Mouse (Mus musculus) lung, embryonic 14.5 days (tissue): ENCODE results near the gene Vhl. TPM values are rescaled to one million over a fixed set of nuclear protein-coding genes. Genes with fewer than 3 reads are reported as not detected.

ENCODE experiments used
- ATAC-seq: fragments of 200-750 bp; cut with Nextera tagmentation; 2 replicates; pipeline ENCODE4 v1.8.0; 2017; ENCODE audit warnings: mild to moderate bottlenecking, moderate TSS enrichment, moderate library complexity; ENCODE audit not compliant: insufficient read depth
- DNase-seq: peaks from one replicate; pipeline ENCODE4 v3.0.0-alpha.2; 2015
- H3K27ac ChIP-seq: fragments of 300-500 bp; sonication (generic); 2 replicates; pipeline ENCODE4 v1.5.1; 2014; ENCODE audit warnings: low read depth, mild to moderate bottlenecking, moderate library complexity
- H3K27me3 ChIP-seq: fragments of 300-500 bp; sonication (generic); 2 replicates; pipeline ENCODE4 v1.6.1; 2014; ENCODE audit warnings: low read length, control low read depth; ENCODE audit not compliant: insufficient read depth
- H3K36me3 ChIP-seq: fragments of 300-500 bp; sonication (generic); 2 replicates; pipeline ENCODE4 v1.6.1; 2014; ENCODE audit warnings: control low read depth; ENCODE audit not compliant: insufficient read depth
- H3K4me1 ChIP-seq: fragments of 300-500 bp; sonication (generic); 2 replicates; pipeline ENCODE4 v1.6.1; 2014; ENCODE audit warnings: antibody characterized with exemption, control low read depth; ENCODE audit not compliant: insufficient read depth
- H3K4me2 ChIP-seq: fragments of 300-500 bp; sonication (generic); 2 replicates; pipeline ENCODE4 v1.6.1; 2014; ENCODE audit warnings: mild to moderate bottlenecking
- H3K4me3 ChIP-seq: fragments of 300-500 bp; sonication (generic); 2 replicates; pipeline ENCODE4 v1.5.1; 2014; ENCODE audit warnings: low read depth, low read length
- H3K9ac ChIP-seq: fragments of 300-500 bp; sonication (generic); 2 replicates; pipeline ENCODE4 v1.6.1; 2014
- H3K9me3 ChIP-seq: fragments of 300-500 bp; sonication (generic); 2 replicates; pipeline ENCODE4 v1.6.1; 2016; ENCODE audit warnings: low read depth, low read length, control low read depth
- CTCF ChIP-seq: IDR thresholded peaks from 2 replicates; pipeline ENCODE4 v1.5.1; 2016; ENCODE audit warnings: antibody characterized with exemption, low read depth
- WGBS: fragments of 180-500 bp; shearing (Covaris S2); extraction: QIAGEN DNeasy Blood & Tissue Kit; methylation state at CpG from one replicate; pipeline ENCODE4 v1.1.7; 2014; 5-methylcytosine and 5-hydroxymethylcytosine counted together
- polyA plus RNA-seq: library from polyadenylated mRNA; unstranded; fragments of >200 nt; fragmentation: Nextera tagmentation; extraction: Ambion mirVana; gene quantifications from 2 replicates; pipeline ENCODE4 v1.2.1, GENCODE M21; 2014

Gene Vhl
- polyA plus RNA-seq, result 42.2 and 42.7 TPM in 2 replicates

DNA sequence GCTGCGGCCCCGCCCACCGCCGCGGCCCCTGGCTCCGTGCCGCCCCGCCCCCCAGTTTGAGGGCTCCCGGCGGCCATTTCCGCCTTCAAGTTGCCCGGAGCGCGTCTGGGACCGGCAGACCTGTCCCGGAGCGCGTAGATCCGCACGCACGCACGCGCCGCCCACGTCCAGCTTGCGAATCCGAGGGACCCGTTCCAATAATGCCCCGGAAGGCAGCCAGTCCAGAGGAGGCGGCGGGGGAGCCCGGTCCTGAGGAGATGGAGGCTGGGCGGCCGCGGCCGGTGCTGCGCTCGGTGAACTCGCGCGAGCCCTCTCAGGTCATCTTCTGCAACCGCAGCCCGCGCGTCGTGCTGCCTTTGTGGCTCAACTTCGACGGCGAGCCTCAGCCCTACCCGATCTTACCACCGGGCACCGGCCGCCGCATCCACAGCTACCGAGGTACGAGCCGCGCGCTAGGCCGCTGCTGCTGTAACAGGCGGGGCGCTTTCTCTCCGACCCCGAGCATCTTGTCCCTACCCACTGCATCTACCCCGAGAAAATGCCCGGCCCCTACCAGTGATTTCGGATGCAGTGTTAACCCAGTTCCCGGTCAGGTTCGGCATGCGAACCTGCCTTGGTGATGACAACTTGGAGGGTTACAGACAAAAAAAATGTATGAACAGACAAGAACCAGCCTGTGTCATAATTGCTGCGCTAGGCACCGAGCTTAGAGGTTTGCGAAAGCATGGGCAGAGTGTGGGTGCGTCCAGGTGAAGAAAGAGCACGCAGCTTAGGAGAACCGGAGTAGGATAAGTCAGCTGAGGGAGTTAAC lies at the start of gene Vhl:
Vhl (plus strand) TSS at position 19 of the 811 bp plus-strand sequence.
- Histone ChIP-seq H3K4me1 (no peaks in the 10 kb centered on the region), H3K9ac (peak within 1 kb of the TSS; percentile 67), H3K27me3 (no peaks in the 10 kb centered on the region), H3K36me3 (peaks cover 20% of the 10 kb centered on the region), H3K9me3 (no peaks in the 10 kb centered on the region), H3K4me2 (peak within 1 kb of the TSS; percentile 84), H3K4me3 (peak within 1 kb of the TSS; percentile 76), H3K27ac (peak within 1 kb of the TSS; percentile 86)
- under 1% methylated on average over 74 of the region's 76 CpGs for WGBS
- DNase-seq (peak; percentile 88), ATAC-seq (peak; percentile 88)
- no peak for TF ChIP-seq CTCF

DNA sequence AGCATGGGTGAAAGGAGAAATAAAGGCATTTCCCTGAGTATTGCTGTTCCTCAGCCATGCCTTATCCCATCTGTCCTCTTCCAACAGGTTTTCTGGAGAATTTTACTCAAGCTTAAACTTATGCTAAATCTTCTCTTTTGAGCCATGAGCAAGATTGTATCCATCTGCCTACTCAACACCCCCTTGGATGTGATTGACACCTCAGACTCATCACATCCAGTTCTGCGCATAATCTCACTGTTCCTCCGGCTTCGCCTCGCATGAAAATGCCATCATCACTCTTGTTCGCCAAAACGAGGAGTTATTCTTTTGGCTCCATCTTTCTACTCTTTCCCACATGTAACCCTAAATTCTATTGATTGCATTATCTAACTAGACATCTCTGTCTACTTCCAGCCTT lies 47.7 kb upstream of the Vhl start:
- 93% methylated on average over 6 of the region's 6 CpGs for WGBS

GRCm38 (mm10) chr6:113579306-113579705 lies 44.5 kb upstream of the Vhl start:
- Histone ChIP-seq H3K27me3 (no peaks in the 10 kb centered on the region), H3K27ac (no peak overlapping the region), H3K9ac (no peak overlapping the region), H3K9me3 (no peaks in the 10 kb centered on the region), H3K4me2 (no peak overlapping the region), H3K4me1 (no peaks in the 10 kb centered on the region), H3K4me3 (no peak overlapping the region), H3K36me3 (peaks cover 15% of the 10 kb centered on the region; the same call in 1 of the 2 replicates)
- TF ChIP-seq CTCF, result no peak
- DNase-seq (no peak), ATAC-seq (no peak)
- 89% methylated on average over 3 of the region's 3 CpGs for WGBS

More for the DNA sequence above, 47.7 kb upstream of the Vhl start:
- no peak overlapping the region for H3K27ac ChIP-seq
- ATAC-seq (no peak), DNase-seq (no peak)
- H3K4me1 ChIP-seq, result no peaks in the 10 kb centered on the region
- no peak overlapping the region for H3K4me2 ChIP-seq
- H3K27me3 ChIP-seq, result no peaks in the 10 kb centered on the region
- TF ChIP-seq CTCF, result no peak
- peaks cover 32% of the 10 kb centered on the region; the same call in 1 of the 2 replicates for H3K36me3 ChIP-seq
- H3K4me3 ChIP-seq, result no peak overlapping the region
- H3K9ac ChIP-seq, result no peak overlapping the region
- no peaks in the 10 kb centered on the region for H3K9me3 ChIP-seq

- H3K9ac ChIP-seq, result no peak overlapping the region
- WGBS, result 86% methylated on average over 4 of the region's 4 CpGs
- no peak for TF ChIP-seq CTCF
- DNase-seq, result no peak
- no peaks in the 10 kb centered on the region for H3K9me3 ChIP-seq
- H3K27me3 ChIP-seq, result no peaks in the 10 kb centered on the region
- no peak for ATAC-seq
- H3K4me1 ChIP-seq, result no peaks in the 10 kb centered on the region
- H3K4me2 ChIP-seq, result no peak overlapping the region
- no peak overlapping the region for H3K4me3 ChIP-seq
- H3K27ac ChIP-seq, result no peak overlapping the region
- H3K36me3 ChIP-seq, result peaks cover 11% of the 10 kb centered on the region; the same call in 1 of the 2 replicates
Observed at GRCm38 (mm10) chr6:113583023-113583422, 40.7 kb upstream of the Vhl start.

DNA sequence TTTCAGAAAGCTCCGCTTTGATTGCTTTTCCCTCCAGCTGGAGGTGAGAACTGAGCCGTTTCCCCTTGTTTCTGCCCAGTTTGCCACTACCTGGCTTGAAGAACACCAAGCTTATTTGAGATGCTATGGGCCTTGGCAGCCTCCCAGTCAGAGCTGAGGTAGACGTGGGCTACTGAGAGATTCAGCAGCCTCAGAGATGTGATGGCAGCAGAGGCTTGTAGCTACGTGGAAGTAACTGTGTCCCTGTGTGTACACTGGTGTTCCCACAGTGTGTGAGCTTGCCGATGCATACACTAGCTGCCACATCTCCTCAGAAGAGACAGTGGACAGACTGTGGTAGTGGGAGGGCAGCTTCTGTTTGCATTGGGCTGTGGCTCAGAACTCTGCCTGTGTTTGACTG lies 38.7 kb upstream of the Vhl start:
- Histone ChIP-seq H3K9me3 (no peaks in the 10 kb centered on the region), H3K36me3 (peaks cover 8% of the 10 kb centered on the region; the same call in 1 of the 2 replicates), H3K9ac (no peak overlapping the region), H3K4me1 (no peaks in the 10 kb centered on the region), H3K27me3 (no peaks in the 10 kb centered on the region), H3K27ac (no peak overlapping the region), H3K4me3 (no peak overlapping the region), H3K4me2 (no peak overlapping the region)
- DNase-seq (no peak), ATAC-seq (no peak)
- no peak for TF ChIP-seq CTCF
- WGBS, result 90% methylated on average over 5 of the region's 5 CpGs

- Histone ChIP-seq H3K27me3 (no peaks in the 10 kb centered on the region), H3K4me2 (no peak overlapping the region), H3K36me3 (peaks cover 13% of the 10 kb centered on the region; the same call in 1 of the 2 replicates), H3K9ac (no peak overlapping the region), H3K4me3 (no peak overlapping the region), H3K27ac (no peak overlapping the region), H3K9me3 (no peaks in the 10 kb centered on the region), H3K4me1 (no peaks in the 10 kb centered on the region)
- 49% methylated on average over 5 of the region's 5 CpGs for WGBS
- peak; percentile 73 for ATAC-seq
- DNase-seq, result peak; percentile 71
- no peak for TF ChIP-seq CTCF
Observed at GRCm38 (mm10) chr6:113586466-113587183, 37.1 kb upstream of the Vhl start.

- ATAC-seq, result no peak
- Histone ChIP-seq H3K36me3 (peaks cover 10% of the 10 kb centered on the region; the same call in 1 of the 2 replicates), H3K4me1 (no peaks in the 10 kb centered on the region), H3K27me3 (no peaks in the 10 kb centered on the region), H3K4me2 (no peak overlapping the region), H3K9ac (no peak overlapping the region), H3K4me3 (no peak overlapping the region), H3K27ac (no peak overlapping the region), H3K9me3 (no peaks in the 10 kb centered on the region)
- DNase-seq, result no peak
- 91% methylated on average over 2 of the region's 2 CpGs for WGBS
- TF ChIP-seq CTCF, result no peak
Observed at GRCm38 (mm10) chr6:113592637-113593036, 31.1 kb upstream of the Vhl start.
